Mouse (Mus musculus) stomach, embryonic 16.5 days (tissue): ENCODE measurements around the gene Cntnap2. TPM values are rescaled to one million over a fixed set of nuclear protein-coding genes. Genes with fewer than 3 reads are reported as not detected.

Source experiments
- ATAC-seq: fragments of 200-750 bp; cut with Nextera tagmentation; 2 replicates; pipeline ENCODE4 v1.8.0; 2017; ENCODE audit warnings: moderate number of reproducible peaks, moderate TSS enrichment; ENCODE audit not compliant: insufficient read depth, low FRiP score
- H3K27ac ChIP-seq: fragments of 300-500 bp; sonication (generic); 2 replicates; pipeline ENCODE4 v1.5.1; 2014; ENCODE audit warnings: low read length
- H3K27me3 ChIP-seq: fragments of 300-500 bp; sonication (generic); 2 replicates; pipeline ENCODE4 v1.6.1; 2014; ENCODE audit warnings: low read length, control low read depth, mixed read lengths; ENCODE audit not compliant: control insufficient read depth, insufficient read depth
- H3K36me3 ChIP-seq: fragments of 300-500 bp; sonication (generic); 2 replicates; pipeline ENCODE4 v1.6.1; 2014; ENCODE audit warnings: low read length; ENCODE audit not compliant: control insufficient read depth, insufficient read depth
- H3K4me1 ChIP-seq: fragments of 300-500 bp; sonication (generic); 2 replicates; pipeline ENCODE4 v1.6.1; 2014; ENCODE audit warnings: low read length, control low read depth, mixed read lengths; ENCODE audit not compliant: control insufficient read depth, insufficient read depth
- H3K4me2 ChIP-seq: fragments of 300-500 bp; sonication (generic); 2 replicates; pipeline ENCODE4 v1.6.1; 2014; ENCODE audit warnings: low read depth, low read length, mixed read lengths
- H3K4me3 ChIP-seq: fragments of 300-500 bp; sonication (generic); replicated peaks from 2 replicates; pipeline ENCODE4 v1.5.1; 2014; ENCODE audit warnings: mild to moderate bottlenecking, low read length
- H3K9ac ChIP-seq: fragments of 300-500 bp; sonication (generic); 2 replicates; pipeline ENCODE4 v1.6.1; 2014; ENCODE audit warnings: low read length
- H3K9me3 ChIP-seq: fragments of 300-500 bp; sonication (generic); replicated peaks from 2 replicates; pipeline ENCODE4 v1.6.1; 2016; ENCODE audit warnings: low read length, control low read depth; ENCODE audit not compliant: control insufficient read depth
- WGBS: fragments of 180-500 bp; shearing (Covaris S2); extraction: QIAGEN DNeasy Blood & Tissue Kit; methylation state at CpG from one replicate; pipeline ENCODE4 v1.1.7; 2014; 5-methylcytosine and 5-hydroxymethylcytosine counted together
- polyA plus RNA-seq: library from polyadenylated mRNA; unstranded; fragments of >200 nt; fragmentation: Nextera tagmentation; extraction: Ambion mirVana; gene quantifications from 2 replicates; pipeline ENCODE4 v1.2.1, GENCODE M21; 2015

Cntnap2 gene
- polyA plus RNA-seq, 1 experiment from 2014 or later, result 2.1 TPM

DNA sequence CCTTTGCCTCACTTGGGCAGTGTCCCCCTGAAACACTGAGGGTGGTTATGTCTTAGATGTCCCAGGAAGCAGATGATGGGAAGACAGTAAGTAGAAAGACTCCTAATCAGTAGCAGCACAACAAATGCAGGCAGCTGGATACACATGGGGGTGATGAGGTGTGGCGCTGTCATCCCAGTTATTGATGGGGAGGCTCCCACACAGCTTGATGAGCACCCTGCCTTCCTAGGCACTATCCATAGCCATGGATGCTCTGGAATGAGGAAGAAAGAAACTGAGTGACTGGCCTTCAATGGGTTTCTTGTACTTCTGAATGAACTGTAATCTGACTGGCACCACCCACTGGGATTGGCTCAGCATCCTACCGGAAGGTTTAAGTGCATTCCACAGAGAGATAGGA, 1904.1 kb downstream of the Cntnap2 start:
- whole genome bisulfite sequencing, result 86% methylated on average over 2 of the region's 2 CpGs
- no peaks in the 10 kb centered on the region for H3K4me1 ChIP-seq
- ATAC-seq, result no peak
- no peaks in the 10 kb centered on the region for H3K36me3 ChIP-seq
- H3K4me2 ChIP-seq, result no peak overlapping the region
- no peak overlapping the region for H3K27ac ChIP-seq
- no peaks in the 10 kb centered on the region for H3K27me3 ChIP-seq
- no peaks in the 10 kb centered on the region for H3K9me3 ChIP-seq
- no peak overlapping the region for H3K4me3 ChIP-seq
- no peak overlapping the region for H3K9ac ChIP-seq

DNA sequence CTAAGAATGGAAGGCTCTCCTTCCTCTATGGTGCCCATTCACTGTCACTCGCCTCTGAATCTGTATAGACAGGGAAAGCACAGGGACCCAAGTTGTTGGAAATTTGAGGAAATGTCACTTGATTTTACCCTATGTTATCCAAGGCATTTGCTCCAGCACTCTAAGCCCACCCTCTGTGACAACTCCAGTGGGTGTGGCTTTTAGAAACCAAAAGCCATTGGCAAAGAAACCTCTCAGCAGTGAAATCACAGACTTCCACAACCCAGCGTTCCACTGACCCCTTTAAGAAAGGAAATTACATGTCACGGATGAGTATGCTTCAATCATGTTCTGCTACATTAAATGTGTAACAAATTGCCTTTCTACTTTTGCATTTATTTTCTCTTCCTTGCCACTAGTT, 1904.5 kb downstream of the Cntnap2 start:
- Histone ChIP-seq H3K4me3 (no peak overlapping the region), H3K36me3 (no peaks in the 10 kb centered on the region), H3K9ac (no peak overlapping the region), H3K27ac (no peak overlapping the region), H3K4me1 (no peaks in the 10 kb centered on the region), H3K4me2 (no peak overlapping the region), H3K9me3 (no peaks in the 10 kb centered on the region), H3K27me3 (no peaks in the 10 kb centered on the region)
- no peak for ATAC-seq
- WGBS, result 80% methylated on average over 3 of the region's 3 CpGs

DNA sequence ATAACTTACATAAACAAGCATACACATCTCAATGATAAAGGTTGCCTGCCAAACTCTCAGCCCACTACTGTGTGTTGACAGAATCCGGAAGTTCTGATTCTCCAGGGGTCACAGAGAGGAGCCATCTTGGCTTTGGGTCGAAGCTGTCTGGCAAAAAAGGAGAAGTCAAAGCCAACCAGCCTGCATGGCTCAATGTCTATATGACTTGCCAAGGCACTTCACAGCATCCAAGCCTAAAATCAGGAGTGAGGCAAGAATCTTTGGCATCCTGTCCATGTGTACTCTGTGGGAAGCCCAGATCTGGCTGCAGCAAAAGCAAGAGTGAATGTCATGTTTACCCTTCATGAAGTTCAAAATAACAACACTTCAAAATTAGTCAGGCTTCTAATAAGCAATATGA, 1913.5 kb downstream of the Cntnap2 start:
- Histone ChIP-seq H3K27me3 (no peaks in the 10 kb centered on the region), H3K4me3 (no peak overlapping the region), H3K9me3 (no peaks in the 10 kb centered on the region), H3K9ac (no peak overlapping the region), H3K4me2 (no peak overlapping the region), H3K36me3 (no peaks in the 10 kb centered on the region), H3K4me1 (no peaks in the 10 kb centered on the region), H3K27ac (no peak overlapping the region)
- ATAC-seq, result no peak
- 84% methylated on average over 2 of the region's 2 CpGs for WGBS

DNA sequence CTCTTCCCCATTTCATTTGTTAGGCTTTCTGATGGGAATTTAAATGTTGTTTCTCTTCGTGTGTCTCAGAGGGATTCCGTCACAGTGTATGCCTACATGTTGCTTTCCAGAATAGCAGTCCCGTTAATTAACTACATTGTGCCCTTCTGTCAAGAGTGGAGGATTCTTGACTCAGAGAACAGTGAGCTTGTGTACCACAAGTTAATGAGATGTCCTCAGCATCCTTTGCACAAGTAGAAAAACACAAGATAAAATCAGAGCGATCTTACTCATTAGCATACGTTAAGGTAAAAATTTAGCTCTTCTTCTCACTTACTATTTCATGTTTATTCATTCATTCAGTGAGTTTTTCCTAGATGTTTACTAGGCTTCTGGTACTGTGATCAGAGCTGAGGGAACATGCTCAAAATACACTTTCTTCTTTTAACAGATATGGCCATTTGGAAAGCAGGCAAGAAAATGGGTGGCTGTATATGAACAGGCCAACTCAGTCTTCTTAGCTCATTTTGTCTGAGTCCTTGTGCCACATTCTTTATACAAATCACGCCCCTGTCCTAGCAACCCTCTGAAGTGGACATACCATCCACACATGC, 1936.9 kb downstream of the Cntnap2 start:
- Histone ChIP-seq H3K27me3 (no peaks in the 10 kb centered on the region), H3K36me3 (no peaks in the 10 kb centered on the region), H3K4me3 (no peak overlapping the region), H3K9me3 (no peaks in the 10 kb centered on the region), H3K4me2 (no peak overlapping the region), H3K27ac (no peak overlapping the region), H3K4me1 (no peaks in the 10 kb centered on the region), H3K9ac (no peak overlapping the region)
- no peak for ATAC-seq
- 86% methylated on average over 6 of the region's 6 CpGs for WGBS

DNA sequence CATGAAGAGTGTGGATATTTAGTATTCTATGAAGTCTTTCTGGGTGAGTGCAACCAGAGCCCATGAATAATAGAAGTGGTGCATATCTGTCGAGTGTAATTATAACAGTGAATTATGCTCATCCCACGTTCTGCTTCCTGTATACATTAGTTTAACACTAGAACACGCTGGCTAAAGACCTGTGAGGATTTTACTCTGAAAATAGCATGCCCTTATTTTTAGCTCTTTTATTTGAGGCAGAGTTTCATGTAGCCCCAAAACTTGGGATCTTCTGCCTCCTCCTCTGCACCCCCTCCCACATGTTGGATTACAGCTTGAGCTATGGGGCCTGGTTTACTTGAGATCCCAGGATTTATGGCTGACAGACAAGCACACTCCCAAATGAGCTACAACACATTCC, 1945.3 kb downstream of the Cntnap2 start:
- H3K9me3 ChIP-seq, result no peaks in the 10 kb centered on the region
- no peak overlapping the region for H3K4me2 ChIP-seq
- no peaks in the 10 kb centered on the region for H3K4me1 ChIP-seq
- 42% methylated on average over 3 of the region's 3 CpGs for WGBS
- no peak overlapping the region for H3K27ac ChIP-seq
- no peak overlapping the region for H3K4me3 ChIP-seq
- H3K9ac ChIP-seq, result no peak overlapping the region
- H3K27me3 ChIP-seq, result no peaks in the 10 kb centered on the region
- H3K36me3 ChIP-seq, result no peaks in the 10 kb centered on the region
- no peak for ATAC-seq

GRCm38 (mm10) chr6:47012933-47013332, 1953.8 kb downstream of the Cntnap2 start:
- Histone ChIP-seq H3K4me3 (no peak overlapping the region), H3K4me1 (no peaks in the 10 kb centered on the region), H3K36me3 (no peaks in the 10 kb centered on the region), H3K4me2 (no peak overlapping the region), H3K9ac (no peak overlapping the region), H3K9me3 (no peaks in the 10 kb centered on the region), H3K27me3 (no peaks in the 10 kb centered on the region), H3K27ac (no peak overlapping the region)
- ATAC-seq, result no peak
- WGBS, result 82% methylated on average over 4 of the region's 4 CpGs

- no peaks in the 10 kb centered on the region for H3K4me1 ChIP-seq
- no peak overlapping the region for H3K9ac ChIP-seq
- H3K36me3 ChIP-seq, result no peaks in the 10 kb centered on the region
- no peaks in the 10 kb centered on the region for H3K9me3 ChIP-seq
- H3K4me2 ChIP-seq, result no peak overlapping the region
- no peak for ATAC-seq
- H3K27me3 ChIP-seq, result no peaks in the 10 kb centered on the region
- 13% methylated on average over 4 of the region's 4 CpGs for WGBS
- H3K4me3 ChIP-seq, result no peak overlapping the region
- no peak overlapping the region for H3K27ac ChIP-seq
Measured at GRCm38 (mm10) chr6:47013535-47013934, 1954.4 kb downstream of the Cntnap2 start.

GRCm38 (mm10) chr6:47014886-47015586, 1955.9 kb downstream of the Cntnap2 start:
- no peak overlapping the region for H3K4me3 ChIP-seq
- WGBS, result 54% methylated on average over 1 of the region's 1 CpGs
- no peaks in the 10 kb centered on the region for H3K36me3 ChIP-seq
- H3K4me2 ChIP-seq, result no peak overlapping the region
- H3K4me1 ChIP-seq, result no peaks in the 10 kb centered on the region
- H3K9ac ChIP-seq, result no peak overlapping the region
- H3K9me3 ChIP-seq, result no peaks in the 10 kb centered on the region
- no peaks in the 10 kb centered on the region for H3K27me3 ChIP-seq
- ATAC-seq, result no peak
- H3K27ac ChIP-seq, result no peak overlapping the region

GRCm38 (mm10) chr6:47026064-47026686, 1967.0 kb downstream of the Cntnap2 start:
- H3K9me3 ChIP-seq, result no peaks in the 10 kb centered on the region
- WGBS, result 76% methylated on average over 4 of the region's 4 CpGs
- no peak overlapping the region for H3K4me2 ChIP-seq
- H3K4me3 ChIP-seq, result no peak overlapping the region
- H3K4me1 ChIP-seq, result no peaks in the 10 kb centered on the region
- H3K27ac ChIP-seq, result no peak overlapping the region
- no peak for ATAC-seq
- no peaks in the 10 kb centered on the region for H3K27me3 ChIP-seq
- no peak overlapping the region for H3K9ac ChIP-seq
- no peaks in the 10 kb centered on the region for H3K36me3 ChIP-seq
